Mouse (Mus musculus) mouse trophoblast stem cell (cell line): ENCODE data around the gene Zfp599.
"Not testable (repeated sequence)": the region's sequence is repeated elsewhere in the genome, so short reads cannot be mapped to it uniquely, and the experiment has no call there.

Experiments used
- in situ Hi-C, 2 experiments: fragments of 300-500 bp; cut with MseI, MboI; formaldehyde crosslinking; loops; 2 replicates in 1 of 2; 3 replicates in 1 of 2; pipeline ENCODE4 v1.15.1; 2025

The Zfp599 gene

DNA sequence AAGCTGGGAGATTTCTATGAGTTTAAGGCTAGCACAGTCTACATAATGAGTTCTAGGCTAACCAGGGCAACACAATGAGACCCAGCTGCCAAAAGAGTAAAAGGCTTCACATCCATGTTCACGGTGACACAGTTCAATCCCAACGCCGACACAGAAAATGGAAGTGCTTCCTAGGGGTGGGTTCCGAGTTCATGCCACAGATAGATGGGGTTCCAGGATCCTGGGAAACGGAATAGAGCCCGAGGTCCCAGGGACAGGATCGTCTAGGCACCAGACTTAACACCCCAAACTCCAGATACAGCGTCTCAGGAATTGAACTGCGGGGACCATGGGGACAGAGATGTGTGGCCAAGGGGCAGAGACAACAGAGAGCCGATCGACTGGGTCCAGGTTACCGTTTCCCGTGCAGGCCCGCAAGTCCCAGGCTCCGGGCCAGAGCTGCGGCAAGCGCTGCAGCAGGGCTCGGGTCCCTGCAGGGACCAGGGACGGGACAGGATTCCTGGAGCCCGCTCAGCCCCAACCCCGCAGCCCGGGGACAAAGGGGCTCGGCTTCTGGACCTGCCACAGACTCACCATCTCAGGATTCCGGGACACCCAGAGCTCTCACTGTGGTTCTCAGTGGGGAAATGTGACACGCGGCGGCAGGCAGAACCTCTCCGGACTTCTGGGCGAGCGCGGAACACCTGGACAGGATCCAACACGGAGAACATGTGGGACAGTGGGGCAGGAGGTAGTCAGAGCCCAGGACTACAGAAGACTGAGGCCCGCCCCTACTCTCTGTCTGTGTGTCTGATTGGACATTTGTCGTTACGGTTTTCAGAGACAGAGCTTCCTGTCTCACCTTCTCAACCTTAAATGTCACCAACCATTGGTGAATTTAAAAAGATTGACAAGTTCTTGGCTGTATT is at the start of gene Zfp599:
Gene Zfp599 (minus strand): TSS at position 712 of the 908 bp plus-strand sequence.
- in situ Hi-C loops = no loop called here

- in situ Hi-C loops = not testable (repeated sequence)
Observed at GRCm38 (mm10) chr9:22307920-22308262, 48.2 kb upstream of the Zfp599 start.

DNA sequence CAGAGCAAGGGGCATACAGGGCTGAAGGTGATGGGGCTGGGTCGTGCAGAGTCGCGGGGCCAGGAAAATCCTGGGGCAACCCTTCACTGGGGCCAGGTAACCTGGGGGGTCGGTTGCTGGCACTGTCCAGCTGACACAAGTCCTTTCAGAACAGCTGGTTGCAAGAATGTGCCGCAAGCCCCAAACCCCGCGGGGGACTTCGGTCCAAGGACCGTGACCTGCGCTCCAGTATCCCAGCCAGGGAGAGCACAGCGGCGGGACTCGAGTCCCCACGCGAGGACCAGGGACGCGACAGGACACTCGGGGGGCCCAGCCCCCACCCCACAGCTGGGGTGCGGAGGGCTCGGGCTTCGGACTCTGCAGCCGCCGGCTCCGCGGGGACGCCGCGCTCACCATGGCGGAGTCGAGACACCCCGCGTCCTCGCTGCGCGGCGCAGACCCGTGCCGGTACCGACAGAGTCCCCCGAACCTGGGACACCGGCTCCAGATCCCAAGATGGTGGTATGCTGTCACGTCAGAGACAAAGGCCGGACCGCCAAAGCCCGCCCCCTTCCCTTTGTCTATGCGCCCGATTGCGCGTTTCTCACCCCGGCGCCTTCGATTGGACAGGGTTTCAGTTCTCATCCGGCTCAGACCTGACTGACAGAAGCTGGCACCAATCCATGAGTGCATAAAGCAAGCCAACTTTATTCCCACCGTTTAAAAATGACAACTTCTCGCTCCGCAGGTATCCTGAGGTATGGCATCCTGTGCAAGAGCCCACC is 47.6 kb upstream of the Zfp599 start, which contains the start of gene Zfp810:
Gene Zfp810 (minus strand): TSS at position 493 of the 764 bp plus-strand sequence.
- in situ Hi-C loops = no loop called here

DNA sequence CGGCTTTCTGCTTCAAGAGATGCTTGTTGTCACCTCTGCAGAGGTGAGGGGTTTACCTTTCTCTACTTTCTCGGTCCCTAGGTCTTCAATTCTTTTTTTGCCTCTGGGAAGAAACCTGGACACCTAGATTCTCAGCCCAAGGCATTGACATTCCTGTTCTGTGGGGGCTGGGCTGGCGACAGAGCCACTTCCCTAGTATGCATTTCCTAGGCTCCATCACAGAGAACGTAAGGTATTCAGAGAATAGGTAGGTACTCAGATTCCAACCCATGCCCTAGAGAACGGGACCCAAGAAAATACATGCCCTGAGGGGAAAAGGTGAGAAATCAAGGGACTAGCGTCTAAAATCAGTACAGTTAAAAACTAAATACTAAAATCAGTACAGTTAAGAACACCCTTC is 47.0 kb upstream of the Zfp599 start:
- in situ Hi-C loops = no loop called here

DNA sequence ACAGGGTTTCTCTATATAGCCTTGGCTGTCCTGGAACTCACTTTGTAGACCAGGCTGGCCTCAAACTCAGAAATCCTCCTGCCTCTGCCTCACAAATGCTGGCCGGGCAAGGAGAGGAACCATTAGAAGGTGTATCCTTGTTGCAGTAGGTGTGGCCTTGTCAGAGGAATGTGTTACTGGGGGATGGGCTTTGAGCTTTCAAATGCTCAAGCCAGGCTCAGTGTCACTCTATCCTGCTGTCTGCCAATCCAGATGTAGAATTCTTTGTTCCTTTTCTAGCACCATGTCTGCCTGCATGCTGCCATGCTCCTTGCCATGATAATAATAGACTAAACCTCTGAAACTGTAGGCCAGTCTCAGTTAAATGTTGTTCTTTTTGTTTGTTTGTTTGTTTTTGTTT is 42.5 kb upstream of the Zfp599 start:
- in situ Hi-C loops = no loop called here

DNA sequence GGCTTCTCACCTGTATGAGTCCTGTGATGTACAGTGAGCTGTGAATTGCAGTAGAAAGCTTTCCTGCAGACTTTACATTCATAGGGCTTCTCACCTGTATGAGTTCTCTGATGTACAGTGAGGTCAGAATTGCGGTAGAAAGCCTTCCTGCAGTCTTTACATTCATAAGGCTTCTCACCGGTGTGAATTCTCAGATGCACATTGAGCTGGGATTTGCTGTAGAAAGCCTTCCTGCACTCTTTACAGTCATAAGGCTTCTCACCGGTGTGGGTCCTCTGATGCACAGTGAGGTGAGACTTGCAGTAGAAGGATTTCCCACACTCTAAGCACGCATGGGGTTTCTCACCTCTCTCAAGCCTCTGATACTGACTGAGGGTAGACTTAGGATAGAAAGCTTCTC is 19.0 kb upstream of the Zfp599 start:
- in situ Hi-C loops = no loop called here

DNA sequence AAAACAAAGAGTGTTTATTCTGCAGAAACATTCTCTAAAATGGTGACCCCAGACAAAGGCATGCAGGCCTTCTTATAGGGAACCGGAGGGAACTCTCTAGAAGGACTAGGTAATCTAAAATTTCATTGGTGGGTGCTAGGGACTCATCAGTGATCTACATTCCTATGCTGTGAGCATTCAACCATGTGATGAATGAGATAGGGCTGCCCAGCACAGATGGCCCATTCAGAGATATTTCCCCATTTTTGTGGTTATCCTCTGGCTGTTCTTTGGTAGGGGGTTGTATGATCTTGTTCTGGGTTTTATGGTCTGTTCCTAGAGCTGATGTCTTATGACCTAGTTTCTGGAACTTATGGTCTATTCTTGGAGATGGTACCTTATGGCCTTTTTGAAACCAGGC is 9.2 kb upstream of the Zfp599 start:
- in situ Hi-C loops = no loop called here

DNA sequence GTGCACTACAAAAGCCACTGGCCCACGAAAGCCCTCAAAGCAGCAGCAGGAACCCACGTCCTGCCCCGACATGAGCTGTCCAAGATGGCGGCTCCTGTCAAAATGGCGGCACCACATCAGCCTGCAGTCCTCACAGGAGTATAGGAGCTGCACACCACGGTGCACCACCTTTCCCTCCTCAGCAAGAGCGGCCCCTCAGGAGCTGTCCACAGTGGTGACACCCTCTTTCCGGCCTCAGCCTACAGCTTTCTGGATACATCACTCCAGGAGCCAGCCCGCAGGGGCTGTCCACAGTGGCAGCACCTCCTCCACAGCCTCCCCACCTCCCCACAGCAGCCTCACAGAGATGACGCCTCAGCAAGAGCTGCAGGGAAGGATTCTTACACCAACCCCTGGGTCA is 2.9 kb upstream of the Zfp599 start:
- in situ Hi-C loops = no loop called here

DNA sequence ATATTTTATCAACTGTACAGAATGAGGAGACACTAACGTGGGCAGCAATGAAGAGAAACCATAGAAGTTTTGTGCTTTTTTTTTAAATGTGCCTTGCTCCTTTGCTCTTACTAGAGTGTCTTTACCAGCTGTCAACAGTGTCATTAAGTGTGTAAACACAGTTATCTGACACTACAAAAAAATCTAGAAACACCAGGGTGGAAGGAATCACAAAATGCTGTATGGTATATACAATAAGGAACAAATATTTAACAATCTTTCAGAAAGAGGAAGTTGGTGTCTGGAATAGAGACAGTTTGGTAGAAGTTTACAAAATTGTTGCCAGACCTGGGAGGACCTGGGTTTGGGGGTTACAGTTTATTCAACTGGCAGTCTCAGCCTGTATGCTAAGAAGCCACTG is 1.9 kb upstream of the Zfp599 start:
- in situ Hi-C loops = no loop called here

DNA sequence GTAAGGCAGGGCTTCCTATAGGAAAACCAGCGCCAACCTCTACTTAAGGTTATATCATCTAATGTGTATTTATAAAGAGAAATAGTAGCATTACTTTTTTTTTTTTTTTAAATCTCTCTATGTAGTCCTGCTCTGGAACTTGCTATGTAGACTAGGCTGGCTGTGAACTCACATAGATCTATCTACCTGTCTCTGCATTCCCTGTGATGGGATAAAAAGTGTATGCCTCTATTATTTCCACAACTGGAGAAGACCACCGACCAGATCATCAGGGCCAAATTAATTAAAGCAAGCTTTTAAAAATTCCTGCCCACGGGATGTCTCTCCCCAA is 362 bp upstream of the Zfp599 start:
- in situ Hi-C loops = no loop called here

- in situ Hi-C loops = no loop called here
Observed at GRCm38 (mm10) chr9:22258784-22259183, 911 bp downstream of the Zfp599 start.

DNA sequence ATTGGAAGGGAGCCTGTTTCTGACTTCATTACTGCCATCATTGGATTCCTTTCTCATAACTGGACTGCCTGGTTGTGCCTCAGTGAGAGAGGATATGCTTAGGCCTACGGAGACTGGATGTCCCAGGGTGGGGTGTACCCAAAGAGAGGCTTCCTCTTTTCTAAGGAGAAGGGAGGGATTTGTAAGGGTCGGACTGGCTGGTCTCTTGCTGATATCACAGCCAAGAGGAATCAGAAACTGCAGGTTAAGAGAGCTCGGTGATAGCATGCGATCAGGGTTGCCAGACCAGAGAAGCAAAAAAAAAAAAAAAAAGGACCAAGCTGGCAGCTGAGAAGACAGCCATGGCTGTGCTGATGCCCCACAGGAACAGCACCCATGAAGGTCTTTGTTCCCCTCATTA is 3.1 kb downstream of the Zfp599 start:
- in situ Hi-C loops = no loop called here

- in situ Hi-C loops = no loop called here
Observed at GRCm38 (mm10) chr9:22244242-22244641, 15.5 kb downstream of the Zfp599 start.

DNA sequence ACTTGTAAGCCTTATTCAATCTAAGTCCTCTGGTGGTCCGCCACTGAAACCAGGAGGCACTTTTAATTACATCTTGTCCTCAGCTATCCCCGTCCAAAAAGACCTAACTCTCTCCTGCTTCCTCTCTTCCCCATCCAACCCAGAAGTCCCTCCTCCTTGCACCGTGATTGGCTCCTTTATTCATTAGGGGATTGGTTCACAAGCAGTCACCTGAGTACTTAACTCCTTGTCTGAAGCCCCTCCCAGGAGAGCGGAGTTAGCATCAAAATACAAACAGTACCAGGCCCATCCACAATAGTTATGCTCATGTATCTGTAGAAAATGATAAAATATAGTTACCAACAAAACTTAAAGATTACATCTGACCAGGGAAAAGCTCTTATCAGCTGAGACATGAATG is 19.7 kb downstream of the Zfp599 start:
- in situ Hi-C loops = no loop called here

DNA sequence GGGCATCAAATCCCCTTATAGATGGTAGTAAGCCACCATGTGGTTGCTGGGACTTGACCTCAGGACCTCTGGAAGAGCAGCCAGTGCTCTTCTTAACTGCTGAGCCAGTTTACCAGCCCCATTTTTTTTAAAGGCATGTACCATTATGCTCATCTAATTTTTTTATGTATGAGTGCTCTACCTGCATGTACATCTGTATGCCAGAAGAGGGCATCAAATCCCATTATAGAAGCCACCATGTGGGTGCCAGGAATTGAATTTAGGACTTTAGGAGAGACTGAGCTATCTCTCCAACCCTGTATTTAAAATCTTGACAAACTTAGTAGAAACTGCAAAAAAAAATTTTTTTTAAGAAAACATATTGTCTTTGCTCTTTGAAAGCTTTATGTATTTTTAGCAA is 29.1 kb downstream of the Zfp599 start:
- in situ Hi-C loops = no loop called here

GRCm38 (mm10) chr9:22230061-22230460 is 29.6 kb downstream of the Zfp599 start:
- in situ Hi-C loops = no loop called here

- in situ Hi-C loops = no loop called here
Observed at GRCm38 (mm10) chr9:22229386-22230026, 30.2 kb downstream of the Zfp599 start.

- in situ Hi-C loops = no loop called here
Observed at GRCm38 (mm10) chr9:22226846-22227245, 32.8 kb downstream of the Zfp599 start.

DNA sequence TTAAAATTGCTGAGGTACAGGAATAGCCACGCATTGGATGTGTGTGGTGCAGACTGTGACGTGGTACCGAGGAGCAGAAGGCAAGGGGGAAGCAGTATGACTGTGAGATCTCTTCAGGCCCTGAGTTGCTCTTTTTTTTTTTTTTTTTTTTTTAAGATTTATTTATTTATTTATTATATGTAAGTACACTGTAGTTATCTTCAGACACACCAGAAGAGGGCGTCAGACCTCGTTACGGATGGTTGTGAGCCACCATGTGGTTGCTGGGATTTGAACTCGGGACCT is 33.4 kb downstream of the Zfp599 start:
- in situ Hi-C loops = not testable (repeated sequence)

DNA sequence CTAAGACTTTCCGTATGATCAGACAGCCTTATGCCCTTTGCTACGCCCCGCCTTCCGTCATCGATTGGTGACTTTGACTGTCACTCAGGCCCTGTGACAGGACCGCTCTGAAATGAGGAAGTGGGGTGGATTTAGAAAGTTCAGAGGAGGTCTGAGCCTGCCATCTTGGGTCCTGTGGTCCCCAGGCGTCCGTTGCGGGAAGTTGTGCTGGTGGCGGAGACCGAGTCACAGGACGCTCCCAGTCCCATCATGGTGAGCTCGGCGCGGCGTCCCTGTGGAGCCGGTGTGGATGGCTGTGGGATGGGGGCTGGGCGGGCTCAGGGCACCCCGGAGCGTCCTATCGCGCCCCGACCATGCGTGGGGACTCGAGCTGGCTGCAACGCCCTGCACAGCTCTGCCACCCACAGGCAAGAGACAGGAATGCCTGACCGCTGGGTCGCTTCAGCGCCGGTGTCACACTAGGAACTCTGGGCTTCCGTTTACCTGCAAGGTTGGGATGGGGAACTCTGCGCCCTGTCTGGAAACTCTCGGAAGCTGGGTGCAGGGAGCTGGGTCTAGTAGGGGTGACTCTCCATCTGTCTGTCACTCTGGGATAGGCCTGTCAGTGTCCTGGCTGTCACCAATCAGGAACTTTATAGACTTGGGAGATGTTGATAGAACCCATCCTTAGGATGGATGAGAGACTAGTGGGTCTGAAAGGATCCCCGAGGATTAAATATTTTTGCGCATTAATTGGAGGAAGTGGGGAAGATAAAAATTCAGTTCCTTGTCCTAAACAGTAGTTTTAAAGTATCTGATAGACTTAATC is 33.9 kb downstream of the Zfp599 start, which contains the start of gene Zfp809:
Gene Zfp809 (plus strand): TSS at position 134 of the 808 bp plus-strand sequence.
- in situ Hi-C loops = no loop called here

GRCm38 (mm10) chr9:22224536-22225503 is 34.9 kb downstream of the Zfp599 start:
- in situ Hi-C loops = no loop called here
